Mouse (Mus musculus) left cerebral cortex, postnatal 14 days (tissue): ENCODE results near the gene Chmp4b. TPM values are rescaled to one million over a fixed set of nuclear protein-coding genes. Genes with fewer than 3 reads are reported as not detected.

Experiments used
- DNase-seq, 2 experiments: peaks; one replicate each; pipeline ENCODE4 v3.0.0; 2021 to 2022; ENCODE audit warnings: low spot score in 2 of 2, mixed read lengths in 1 of 2
- intact Hi-C: fragments of 180-260 bp; cut with DNase I; formaldehyde crosslinking; loops from one replicate; pipeline ENCODE4 v1.15.1; 2025
- total RNA-seq, 2 experiments: library from RNA; stranded (reverse); gene quantifications; 2 replicates each; pipeline ENCODE4 v1.2.3; 2021

Chmp4b gene
- total RNA-seq, 2 experiments from 2014 or later, result 207 to 208 TPM

DNA sequence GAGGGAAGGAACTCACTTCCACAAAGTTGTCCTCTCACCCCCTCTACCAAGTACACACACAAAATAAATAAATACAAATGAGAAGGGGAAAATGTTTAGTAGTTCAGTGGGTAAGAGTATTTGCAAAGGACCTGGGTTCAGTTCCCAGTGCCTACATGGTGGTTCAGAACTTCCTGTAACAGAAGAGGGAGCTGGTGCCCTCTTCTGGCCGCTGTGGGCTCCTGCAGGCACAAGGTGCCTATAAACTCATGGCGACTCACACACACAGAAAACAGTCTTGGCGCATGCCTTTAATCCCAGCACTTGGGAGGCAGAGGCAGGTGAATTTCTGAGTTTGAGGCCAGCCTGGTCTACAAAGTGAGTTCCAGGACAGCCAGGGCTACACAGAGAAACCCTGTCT is 13.0 kb upstream of the Chmp4b start:
- intact Hi-C loops, result no loop called here
- no peak for DNase-seq

GRCm38 (mm10) chr2:154639115-154639514 is 12.4 kb upstream of the Chmp4b start:
- no peak for DNase-seq
- intact Hi-C loops, result no loop called here

- intact Hi-C loops, result no loop called here
- DNase-seq, result no peak
Measured at GRCm38 (mm10) chr2:154641176-154641575, 10.3 kb upstream of the Chmp4b start.

DNA sequence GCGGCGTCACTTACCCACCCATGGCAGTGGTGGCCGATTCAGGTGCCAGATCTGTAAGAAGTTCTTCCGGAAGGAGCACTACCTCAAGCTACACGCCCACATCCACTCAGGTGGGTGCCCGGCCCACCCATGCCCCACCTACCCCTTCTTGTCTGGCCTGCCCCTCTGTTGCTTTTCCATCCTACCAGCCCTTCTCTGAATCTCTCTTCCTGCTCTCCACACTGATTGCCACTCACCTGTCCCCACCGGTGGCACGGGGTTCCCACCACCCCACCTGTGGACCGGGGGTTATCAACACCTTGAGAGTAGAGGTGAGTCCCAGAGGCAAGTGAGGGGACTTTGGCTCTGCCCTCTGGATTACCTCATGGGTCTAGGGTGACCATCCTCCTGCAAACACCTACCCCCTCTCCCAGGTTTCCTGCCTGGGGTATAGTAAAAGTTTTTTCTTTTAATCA is 9.5 kb upstream of the Chmp4b start:
- DNase-seq, result no peak
- intact Hi-C loops, result no loop called here

GRCm38 (mm10) chr2:154642712-154643385 is 8.7 kb upstream of the Chmp4b start:
- intact Hi-C loops, result no loop called here
- no peak for DNase-seq

GRCm38 (mm10) chr2:154646634-154647033 is 4.9 kb upstream of the Chmp4b start:
- intact Hi-C loops, result loop anchor here (5.0 kb wide), 1 partner anchor 296 kb away; no protein-coding TSS in a partner anchor
- DNase-seq, result peak in 1 of 2 experiments; percentile 40

GRCm38 (mm10) chr2:154648086-154648485 is 3.4 kb upstream of the Chmp4b start:
- intact Hi-C loops, result loop anchor here (5.0 kb wide), 1 partner anchor 294 kb away; no protein-coding TSS in a partner anchor
- DNase-seq, result no peak

- intact Hi-C loops, result no loop called here
- no peak for DNase-seq
Measured at GRCm38 (mm10) chr2:154650404-154650803, 1.1 kb upstream of the Chmp4b start.

DNA sequence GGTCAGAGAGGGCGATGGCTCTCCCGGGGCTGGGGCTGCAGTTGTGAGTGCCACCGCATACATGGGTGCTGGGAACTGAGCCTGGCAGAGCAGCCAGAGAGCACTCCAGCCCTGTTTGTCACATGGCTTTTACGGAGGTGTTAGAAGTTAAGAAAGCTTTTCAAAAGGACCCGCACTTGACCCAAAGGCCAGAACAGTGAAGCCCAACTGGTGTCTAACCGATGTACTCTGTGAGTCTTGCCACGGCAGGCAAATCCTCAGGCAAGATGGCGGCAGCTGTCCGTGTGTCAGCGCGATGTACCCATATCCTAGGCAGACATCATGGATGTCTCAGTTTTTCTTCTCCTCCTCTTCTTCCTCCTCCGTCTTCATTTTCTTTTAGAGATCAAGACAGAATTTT is 3.5 kb downstream of the Chmp4b start:
- intact Hi-C loops, result no loop called here
- no peak for DNase-seq

- intact Hi-C loops, result no loop called here
- no peak for DNase-seq
Measured at GRCm38 (mm10) chr2:154655878-154656414, 4.4 kb downstream of the Chmp4b start.

DNA sequence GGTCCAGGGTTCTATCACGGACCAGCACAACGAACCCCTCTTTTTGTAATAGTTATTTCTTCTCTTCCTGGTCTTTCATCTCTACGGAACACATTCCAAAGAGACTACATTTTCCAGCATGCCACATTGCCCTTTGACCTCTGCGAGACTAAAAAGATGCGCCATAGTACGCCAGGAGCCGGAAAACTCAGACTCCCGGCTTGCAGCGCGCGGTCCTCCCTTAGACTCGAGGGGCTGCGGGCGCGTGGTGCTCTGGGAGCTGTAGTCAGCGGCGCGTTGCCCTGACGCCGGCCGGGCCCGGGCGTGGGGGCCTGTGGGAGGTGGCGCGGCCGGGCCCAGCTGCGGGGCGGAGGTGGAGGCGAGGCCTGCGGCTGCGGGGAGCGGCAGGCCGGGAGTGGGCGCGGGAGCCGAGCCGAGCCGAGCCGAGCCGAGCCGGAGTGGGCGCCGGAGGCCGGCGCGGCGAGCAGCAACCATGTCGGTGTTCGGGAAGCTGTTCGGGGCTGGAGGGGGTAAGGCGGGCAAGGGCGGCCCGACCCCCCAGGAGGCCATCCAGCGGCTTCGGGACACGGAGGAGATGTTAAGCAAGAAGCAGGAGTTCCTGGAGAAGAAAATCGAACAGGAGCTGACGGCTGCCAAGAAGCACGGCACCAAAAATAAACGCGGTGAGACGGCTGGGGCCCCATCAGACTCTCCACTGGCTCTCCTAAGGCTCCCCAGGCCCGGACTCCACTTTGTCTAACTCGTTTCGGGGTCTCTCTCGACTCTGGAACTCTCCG is 5.4 kb downstream of the Chmp4b start:
- peak; percentile 98 to 99 for DNase-seq
- intact Hi-C loops, result no loop called here

- intact Hi-C loops, result no loop called here
Measured at GRCm38 (mm10) chr2:154657486-154658237, 6.2 kb downstream of the Chmp4b start.

GRCm38 (mm10) chr2:154659070-154659469 is 7.6 kb downstream of the Chmp4b start:
- DNase-seq, result no peak
- intact Hi-C loops, result no loop called here

More at GRCm38 (mm10) chr2:154657486-154658237, 6.2 kb downstream of the Chmp4b start:
- DNase-seq, result peak in 1 of 2 experiments; percentile 18

DNA sequence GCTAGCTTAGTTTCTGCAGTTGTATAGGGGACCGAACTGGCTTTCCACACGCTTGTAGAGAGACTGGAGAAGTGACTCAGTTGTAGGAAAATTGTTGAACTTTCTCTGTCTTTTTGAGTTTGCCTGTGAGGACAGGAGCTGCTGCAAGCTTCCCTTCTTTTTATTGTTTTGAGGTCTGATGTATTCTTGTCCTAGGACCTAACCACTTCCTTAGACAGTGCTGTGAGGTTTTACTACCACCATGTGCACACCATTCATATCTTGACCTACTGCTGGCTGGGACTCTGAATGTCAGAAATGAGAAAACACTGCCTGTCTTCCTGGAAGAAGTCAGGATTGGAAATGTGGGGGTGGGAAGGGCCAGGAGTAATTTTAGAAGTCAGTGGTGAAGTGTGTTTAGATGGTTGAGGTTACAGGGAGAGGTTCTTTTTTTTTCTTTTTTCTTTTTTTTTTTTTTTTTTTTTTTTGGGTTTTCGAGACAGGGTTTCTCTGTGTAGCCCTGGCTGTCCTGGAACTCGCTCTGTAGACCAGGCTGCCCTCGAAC is 8.1 kb downstream of the Chmp4b start:
- DNase-seq, result no peak
- intact Hi-C loops, result no loop called here

- intact Hi-C loops, result no loop called here
- no peak for DNase-seq
Measured at GRCm38 (mm10) chr2:154668680-154669079, 17.2 kb downstream of the Chmp4b start.

- intact Hi-C loops, result no loop called here
- DNase-seq, result no peak
Measured at GRCm38 (mm10) chr2:154670106-154670505, 18.6 kb downstream of the Chmp4b start.

- intact Hi-C loops, result no loop called here
- no peak for DNase-seq
Measured at GRCm38 (mm10) chr2:154670741-154671140, 19.2 kb downstream of the Chmp4b start.

DNA sequence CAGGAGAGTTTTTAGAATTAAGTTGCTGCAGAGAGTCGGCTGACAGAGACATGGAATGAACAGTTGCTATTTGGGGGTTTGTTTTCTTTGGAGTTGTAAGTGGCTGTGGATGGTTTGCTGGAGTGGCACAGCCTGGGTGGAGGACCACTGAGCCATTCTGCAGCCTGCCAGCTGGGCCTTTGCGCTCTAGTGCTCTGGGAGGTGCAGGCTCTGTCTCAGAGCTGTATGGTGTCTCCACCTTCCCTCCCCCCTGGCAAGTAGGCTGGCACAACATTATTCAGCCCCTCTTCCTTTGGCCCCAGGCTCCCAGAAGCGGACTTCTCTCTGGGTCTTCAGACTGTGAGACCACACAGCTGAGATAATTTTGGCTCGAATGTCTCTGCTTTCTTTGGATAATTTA is 22.5 kb downstream of the Chmp4b start:
- no peak for DNase-seq
- intact Hi-C loops, result no loop called here
